Mouse (Mus musculus): Measurements from ENCODE around the gene Tmem50b.

GRCm38 (mm10) chr16:91555017-91555605, 42.5 kb downstream of the Tmem50b start:
- TF ChIP-seq CTCF (IDR thresholded peaks at IDR 0.05; ENCODE audit: borderline replicate concordance, control insufficient read depth, extremely low read depth, insufficient read depth, low read length, poor library complexity) (no peak), POLR2A (IDR thresholded peaks at IDR 0.05; ENCODE audit: control insufficient read depth, extremely low read depth, insufficient read depth, low read length, poor library complexity) (no peak)
